Mouse (Mus musculus): ENCODE results near the gene Rpl18.

Gene Rpl18

DNA sequence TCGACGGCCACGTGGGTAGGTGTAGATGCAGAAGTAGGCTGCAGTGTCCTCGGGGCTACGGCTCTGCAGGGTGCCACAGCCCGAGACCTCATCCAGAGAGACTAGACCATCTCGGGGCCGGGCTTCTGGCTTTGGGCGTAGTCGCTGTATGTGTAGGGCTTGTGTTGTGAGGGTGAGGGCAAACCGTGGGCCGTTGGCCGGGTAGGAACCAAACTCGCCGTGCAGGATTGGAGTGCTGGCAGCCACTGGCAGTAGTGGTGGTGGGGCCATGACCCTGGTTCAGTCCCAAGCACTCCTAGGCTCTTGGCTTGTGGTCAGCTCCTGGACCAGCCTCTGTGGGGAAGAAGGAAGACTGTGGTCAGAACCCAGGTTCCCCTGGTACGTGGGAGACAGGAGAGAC, 1.9 kb upstream of the Rpl18 start:
- no peak for DNase-seq (ENCODE audit: low spot score in 2 of 2)

DNA sequence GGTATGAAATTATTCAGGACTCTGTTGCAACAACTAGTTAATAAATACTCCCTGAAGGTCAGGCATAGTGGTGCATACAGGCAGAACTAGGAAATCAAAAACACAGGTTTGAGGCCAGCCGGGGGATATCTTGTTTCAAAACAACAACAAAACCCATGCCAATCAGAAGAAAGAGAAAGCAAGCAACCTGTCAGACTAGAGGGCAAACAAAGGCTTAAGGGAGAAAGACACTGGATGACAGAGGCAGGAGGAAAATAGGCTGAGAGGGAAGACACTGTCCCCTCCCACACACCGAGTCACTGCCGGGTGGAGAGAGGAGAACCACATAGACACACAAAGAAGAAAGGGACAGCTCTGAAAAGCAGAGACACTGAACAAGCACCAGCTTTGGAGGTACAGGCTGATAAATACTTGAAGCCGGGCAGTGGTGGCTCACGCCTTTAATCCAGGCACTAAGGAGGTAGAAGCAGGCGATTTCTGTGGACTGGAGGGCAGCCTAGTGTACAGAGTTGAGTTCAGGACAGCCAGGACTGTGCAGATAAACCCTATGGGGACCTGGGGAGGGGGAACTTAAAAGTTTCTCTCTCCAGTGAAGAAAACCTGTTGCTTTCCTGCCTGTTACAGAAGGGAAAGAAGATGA, 1.3 kb upstream of the Rpl18 start:
- no peak for DNase-seq (ENCODE audit: low spot score in 2 of 2)

DNA sequence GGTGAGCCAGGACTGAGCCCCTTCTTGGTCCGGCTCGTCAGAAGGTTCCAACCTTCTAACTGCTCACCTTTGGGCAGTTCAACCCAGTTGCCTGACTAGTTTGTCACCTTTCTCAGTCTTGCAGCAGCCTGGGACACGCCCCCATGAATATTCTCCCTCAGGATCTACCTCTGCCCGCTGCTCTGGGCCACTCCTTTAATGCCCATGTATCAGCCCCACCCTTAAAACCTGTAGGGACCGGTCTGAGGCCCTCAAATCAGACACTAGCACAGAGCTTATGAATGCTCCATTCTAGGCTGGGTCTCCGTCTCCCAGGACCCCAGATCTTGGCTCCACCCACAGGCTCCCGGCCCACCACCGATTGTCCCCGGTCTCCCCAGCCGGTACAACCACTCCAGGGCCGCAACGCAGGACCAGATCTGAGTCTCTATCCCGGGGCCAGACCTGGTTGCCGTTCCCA, 597 bp upstream of the Rpl18 start:
- DNase-seq (ENCODE audit: low spot score in 2 of 2), result no peak

DNA sequence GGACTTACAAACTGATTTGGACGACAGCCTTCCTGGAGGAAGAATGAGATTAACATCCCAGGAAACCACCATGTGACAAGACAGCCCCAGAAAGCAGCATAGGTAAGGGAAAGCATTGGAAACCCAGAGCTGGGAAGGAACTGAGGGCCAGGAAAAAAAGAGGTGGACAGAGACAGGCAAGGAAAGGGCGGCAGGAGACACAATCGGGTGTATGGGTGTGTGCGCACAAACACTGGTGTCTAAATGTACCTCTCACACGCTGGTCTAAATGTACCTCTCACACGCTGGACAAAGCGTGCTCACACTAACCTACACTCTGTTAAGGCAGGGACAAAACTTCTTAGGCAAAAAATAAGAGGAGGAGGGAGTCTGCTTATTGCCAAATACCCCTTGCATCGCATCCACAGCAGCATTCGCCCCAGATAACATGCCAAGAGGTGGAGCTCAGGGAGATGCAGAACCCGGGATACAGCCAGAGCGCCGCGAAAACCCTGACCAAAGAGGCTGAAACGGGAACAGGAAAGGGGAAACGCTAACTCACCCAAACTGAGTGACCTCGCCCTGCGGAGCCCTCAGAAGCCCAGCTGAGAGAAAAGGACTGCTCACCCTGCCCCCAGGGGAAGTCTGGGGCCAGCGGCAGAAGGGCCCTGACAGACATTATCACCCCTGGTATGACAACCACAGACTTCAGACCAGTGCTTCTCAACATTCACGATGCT, 643 bp downstream of the Rpl18 start:
- DNase-seq (ENCODE audit: low spot score in 2 of 2), result peak in 1 of 2 experiments; percentile 51

DNA sequence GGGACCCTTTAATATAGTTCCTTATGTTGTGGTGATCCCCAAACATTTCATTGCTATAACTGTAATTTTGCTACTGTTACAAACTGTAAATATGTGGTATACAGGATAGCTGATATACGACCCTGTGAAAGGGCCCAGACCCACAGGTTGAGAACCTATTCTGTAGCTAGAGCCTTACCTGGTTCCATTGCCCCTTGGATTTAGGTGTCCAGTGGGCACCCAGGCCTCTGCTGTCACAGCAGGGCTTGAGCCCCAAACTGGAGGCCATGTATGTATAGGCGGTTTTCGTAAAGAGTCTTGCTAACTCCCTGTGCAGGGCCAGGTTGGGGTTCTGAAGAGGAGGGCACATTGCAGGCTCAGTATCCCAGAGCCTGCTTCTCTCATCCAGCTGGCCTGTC, 1.2 kb downstream of the Rpl18 start:
- DNase-seq (ENCODE audit: low spot score in 2 of 2), result no peak

DNA sequence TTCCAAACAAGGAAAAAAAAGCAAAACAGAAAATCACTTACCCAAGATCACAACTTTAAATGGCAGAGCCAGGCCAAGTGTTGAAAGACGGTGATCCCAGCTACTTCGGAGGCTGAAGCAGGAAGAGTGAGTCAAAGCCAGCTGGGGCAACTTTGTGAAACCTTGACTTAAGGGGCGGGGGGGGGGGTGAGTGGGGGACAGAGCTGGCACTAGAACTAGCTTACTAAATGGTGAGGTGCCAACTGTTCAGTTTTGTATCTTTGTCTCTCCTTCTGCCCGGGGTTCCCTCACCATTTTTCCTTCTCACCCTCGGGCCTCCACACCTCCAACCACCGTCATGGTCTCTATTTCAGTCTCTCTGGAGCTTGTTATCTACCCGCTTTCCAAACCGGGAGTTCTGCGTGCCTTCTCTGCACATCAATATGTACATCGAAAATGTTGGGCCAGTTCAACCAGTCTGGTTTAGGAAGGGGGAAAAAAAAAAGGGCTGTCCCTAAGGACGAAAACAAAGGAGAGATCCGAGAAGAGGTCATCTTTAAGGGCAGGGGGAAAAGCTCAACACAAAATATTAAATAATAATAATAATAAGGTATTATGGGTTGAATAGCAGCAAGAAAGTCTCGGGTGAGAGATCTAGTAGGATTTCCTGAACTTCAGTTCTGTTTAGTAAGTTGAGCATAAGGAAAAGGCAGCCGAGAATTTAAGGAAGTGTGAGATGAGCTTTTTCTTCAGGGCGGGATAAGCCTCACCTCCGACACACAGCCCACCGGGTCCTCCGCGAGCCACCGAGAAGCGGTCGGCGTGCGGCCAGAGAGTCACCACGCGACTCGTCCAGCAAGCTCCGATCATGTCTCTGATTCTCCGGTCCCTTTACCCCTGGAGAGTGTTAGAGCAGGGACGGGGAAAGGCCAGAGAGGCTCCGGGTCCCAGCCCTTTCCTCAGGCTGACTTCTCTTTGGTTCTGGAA, 2.0 kb downstream of the Rpl18 start:
- no peak for DNase-seq (ENCODE audit: low spot score in 2 of 2)

DNA sequence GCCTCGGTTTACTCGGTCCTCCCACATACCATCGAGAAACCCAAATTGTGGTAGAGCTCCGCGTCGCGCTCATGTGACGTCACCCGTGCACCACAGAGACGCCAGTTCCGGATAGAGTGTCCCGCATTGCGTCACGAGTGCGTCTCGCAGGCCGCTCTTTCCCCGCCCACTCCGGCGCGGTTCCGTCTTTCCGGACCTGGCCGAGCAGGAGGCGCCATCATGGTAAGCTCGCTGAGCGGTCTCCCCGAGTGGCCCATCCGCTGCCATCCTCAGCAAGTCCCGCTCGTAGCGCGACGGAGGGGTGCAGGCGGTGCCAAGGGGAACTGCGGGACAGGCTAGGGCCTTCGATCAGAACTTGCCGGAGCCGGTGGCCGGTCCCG, 2.7 kb downstream of the Rpl18 start, which contains the start of gene Sphk2:
Sphk2 (minus strand) TSS at position 85 of the 380 bp plus-strand sequence.
- peak; percentile 94 to 97 for DNase-seq (ENCODE audit: low spot score in 2 of 2)

DNA sequence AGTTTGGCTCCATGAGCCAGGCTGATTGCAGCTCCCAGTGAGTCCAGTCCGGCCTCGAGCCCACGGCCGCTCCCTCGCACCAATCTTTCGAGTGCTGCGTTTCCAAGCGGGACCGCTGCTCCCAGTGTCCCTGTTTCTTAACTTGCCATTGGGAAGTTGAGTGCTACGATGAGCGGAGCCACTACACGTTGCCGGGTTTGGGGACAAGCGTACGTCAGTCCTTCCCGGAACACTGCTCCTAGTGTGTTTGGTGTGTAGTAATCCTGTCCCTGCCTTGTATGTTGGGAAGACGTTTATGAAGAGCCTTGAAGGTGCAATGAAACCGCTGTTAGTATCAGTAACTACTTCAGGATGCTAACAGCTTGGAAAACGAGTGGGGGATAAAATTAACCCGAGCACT, 3.1 kb downstream of the Rpl18 start:
- DNase-seq (ENCODE audit: low spot score in 2 of 2), result no peak

DNA sequence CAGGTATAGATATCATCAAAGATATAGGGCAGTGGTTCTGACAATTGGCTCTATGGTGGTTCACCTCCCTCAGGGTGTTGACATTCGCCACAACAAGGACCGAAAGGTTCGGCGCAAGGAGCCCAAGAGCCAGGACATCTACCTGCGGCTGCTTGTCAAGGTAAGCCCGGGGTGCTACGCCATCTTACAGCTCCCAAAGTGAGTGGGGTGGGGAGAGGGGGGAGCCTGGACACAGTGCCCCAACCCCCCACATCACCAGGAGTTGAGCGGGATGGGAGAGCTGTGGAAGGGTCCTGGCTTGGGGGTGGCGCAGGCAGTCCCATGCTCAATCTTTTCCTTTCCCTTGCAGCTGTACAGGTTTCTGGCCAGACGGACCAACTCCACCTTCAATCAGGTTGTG, 3.9 kb downstream of the Rpl18 start:
- no peak for DNase-seq (ENCODE audit: low spot score in 2 of 2)

DNA sequence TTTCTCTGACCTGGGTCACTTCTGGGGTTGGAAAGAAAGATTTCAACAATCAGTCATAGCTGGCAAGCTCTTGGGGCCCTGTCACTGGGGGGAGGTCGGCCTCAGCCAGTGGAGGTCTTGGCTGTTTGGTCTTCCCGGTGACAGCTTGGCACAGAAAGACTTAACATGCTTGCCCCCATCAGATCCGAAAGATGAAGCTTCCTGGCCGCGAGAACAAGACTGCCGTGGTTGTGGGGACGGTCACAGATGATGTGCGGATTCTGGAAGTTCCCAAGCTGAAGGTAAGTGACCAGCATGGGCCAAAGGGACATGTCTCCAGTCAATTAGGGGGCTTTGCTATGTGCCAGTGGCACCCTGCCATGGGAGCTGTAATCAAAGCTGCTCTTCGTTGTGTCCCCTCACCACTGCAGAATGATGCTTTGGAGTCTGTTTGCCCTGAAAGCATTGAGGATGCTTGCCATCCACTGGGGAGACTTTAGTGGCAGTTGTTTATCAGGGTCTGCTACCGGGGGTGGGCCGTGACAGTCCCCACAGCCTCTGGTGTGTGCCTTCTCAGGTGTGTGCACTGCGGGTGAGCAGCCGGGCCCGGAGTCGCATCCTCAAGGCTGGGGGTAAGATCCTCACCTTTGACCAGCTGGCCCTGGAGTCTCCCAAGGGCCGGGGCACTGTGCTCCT, 4.6 kb downstream of the Rpl18 start:
- no peak for DNase-seq (ENCODE audit: low spot score in 2 of 2)

DNA sequence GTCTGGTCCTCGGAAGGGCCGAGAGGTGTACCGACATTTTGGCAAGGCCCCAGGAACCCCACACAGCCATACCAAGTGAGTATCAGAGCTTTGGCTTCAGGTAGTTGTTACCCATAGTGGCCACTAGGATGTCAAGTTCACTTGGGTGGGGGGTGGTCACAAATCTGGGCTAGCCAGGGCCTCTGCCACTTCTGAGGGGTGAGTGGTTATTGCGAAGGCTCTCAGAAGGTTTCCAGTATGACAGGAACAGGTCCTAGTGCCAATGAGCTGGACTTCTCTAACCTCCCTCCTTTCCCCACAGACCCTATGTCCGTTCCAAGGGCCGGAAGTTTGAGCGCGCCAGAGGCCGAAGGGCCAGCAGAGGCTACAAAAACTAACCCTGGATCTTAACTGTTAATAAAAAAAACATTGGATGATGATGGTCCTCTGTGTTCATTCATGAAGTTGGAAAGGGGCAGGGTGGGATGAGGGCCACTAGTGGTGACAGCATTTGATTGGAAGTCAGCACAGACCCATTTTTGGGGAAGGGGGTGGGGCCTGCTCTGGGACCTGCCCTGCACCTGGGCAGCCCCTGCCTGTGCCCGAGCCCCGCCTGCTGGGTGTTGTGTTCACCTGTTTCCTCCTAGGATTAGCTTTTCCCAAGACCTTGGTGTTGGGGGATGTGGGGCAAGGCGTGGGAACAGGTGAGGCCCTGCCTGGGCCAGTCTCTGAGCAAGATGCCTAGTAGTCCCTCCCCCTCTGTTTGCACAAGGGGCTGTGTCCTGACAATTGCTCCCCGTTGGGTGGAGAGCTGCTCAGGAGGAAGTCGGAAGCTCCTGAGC, 5.4 kb downstream of the Rpl18 start, which contains the start of gene Fam83e:
Fam83e (plus strand) TSS at position 800 of the 821 bp plus-strand sequence.
- no peak for DNase-seq (ENCODE audit: low spot score in 2 of 2)

DNA sequence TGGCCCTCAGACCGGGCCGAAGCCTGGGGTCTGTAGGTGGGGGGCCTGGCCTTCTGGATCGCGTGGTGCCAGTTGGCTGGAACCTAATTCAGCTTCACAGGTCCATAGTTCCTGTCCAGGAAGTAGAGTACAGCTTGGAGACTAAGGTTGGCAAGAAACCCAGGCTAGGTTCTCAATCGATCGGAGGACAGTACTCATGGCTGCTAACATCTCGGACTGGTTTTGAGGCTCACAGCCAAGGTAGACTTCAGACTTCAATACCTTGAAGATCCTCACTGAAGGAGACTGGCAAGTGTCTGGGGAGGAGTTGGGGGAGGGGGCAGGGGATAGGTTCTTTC, 5.9 kb downstream of the Rpl18 start:
- no peak for DNase-seq (ENCODE audit: low spot score in 2 of 2)

DNA sequence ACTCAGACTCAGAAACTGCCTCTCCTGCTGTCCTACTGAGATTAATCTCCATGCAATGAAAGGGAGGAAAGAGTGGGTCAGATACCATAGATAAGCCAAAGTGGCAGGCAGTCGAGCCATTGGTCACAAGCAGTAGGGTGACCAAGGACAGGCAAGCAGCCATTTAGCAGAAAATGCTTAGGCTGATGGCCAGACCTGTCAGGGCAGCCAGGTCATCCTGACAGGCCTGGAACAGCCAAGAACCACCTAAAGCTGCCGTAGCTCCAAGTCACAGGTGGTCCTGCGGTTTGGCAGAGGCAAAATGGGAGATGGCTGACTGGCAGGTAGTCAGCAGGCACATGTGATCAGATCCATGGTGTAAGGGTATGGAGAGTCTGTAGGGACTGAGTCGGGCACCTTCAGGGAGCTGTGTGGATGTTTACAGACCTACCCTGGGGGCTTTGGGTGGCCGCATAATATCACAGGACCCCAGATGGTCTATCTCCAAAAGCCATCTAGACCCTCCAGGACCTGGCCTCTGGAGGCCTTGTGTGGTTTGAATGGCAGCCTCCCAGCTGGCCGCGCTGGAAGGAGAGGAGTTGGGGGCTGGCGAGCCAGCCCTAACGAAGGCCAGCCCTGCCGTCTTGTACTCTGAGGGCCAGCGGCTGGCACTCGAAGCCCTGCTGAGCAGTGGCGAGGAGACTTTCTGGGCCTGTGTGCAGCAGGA, 6.5 kb downstream of the Rpl18 start:
- no peak for DNase-seq (ENCODE audit: low spot score in 2 of 2)

DNA sequence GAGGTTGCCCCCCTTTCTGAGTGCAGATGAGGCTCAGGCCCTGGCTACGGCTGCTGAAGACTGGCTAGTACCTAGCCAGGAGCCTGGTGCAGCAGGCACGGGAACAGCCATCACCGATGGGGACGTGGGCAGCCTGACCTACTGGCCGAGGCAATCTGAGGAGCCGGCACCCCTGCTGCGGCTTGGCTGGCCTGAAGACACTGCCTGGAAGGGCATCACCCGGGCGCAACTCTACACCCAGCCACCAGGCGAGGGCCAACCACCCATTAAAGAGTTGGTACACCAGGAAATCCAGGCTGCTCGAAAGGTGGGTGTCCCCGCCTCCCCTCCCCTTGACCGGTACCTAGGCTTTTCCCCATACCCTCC, 7.1 kb downstream of the Rpl18 start:
- DNase-seq (ENCODE audit: low spot score in 2 of 2), result peak in 1 of 2 experiments; percentile 1

DNA sequence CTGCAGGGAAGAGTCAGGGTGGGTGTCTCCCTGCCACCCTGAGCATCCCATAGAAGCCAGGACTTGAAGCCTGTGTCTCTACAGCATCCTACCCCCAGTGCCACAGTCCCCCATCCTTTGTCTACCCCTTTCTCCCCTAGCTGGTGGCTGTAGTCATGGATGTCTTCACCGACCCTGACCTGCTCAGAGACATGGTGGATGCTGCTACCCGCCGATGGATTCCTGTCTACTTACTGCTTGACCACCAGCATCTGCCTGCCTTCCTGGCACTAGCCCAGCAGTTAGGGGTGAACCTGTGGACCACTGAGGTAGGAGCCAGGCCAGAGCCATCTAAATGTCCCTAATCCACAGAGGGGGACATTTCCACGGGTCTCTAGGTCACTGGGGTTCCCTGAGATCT, 8.0 kb downstream of the Rpl18 start:
- no peak for DNase-seq (ENCODE audit: low spot score in 2 of 2)

DNA sequence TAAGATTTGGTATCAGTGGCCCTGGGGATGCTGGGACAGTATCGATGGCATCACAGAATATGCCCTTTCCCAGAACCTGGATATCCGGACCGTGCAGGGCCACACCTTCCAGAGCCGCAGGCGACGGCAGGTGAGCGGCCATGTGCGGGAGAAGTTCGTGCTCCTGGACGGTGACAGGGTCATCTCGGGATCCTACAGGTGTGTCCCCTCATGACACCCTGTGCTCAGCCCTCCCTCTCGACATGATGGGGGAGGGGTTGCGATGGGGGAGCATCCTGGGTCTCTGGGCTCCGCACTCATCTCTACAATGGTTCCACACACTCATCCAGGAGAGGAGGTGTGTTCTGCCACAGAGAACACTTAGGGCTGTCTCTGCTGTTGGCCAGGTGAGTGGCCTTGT, 8.5 kb downstream of the Rpl18 start:
- DNase-seq (ENCODE audit: low spot score in 2 of 2), result peak in 1 of 2 experiments; percentile 0

DNA sequence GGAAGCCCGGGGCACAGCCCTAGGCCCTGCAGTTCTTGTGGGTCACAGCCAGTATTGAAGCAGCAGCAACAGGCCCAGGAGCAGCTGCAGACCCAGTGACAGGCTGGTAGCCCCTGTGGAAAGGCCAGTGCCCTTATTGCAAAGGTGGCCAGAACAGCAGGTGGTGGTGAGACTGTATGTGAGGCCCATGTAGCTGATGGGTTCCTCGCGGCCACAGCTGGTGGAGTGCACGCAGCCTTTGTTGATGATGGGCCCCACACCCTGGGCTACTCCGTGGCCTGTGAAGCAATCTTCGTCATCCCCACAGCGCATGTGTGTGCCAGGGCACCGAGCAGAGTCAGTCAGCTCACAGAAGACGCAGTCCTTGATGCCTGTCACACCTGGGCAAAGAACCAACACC, 9.9 kb downstream of the Rpl18 start:
- DNase-seq (ENCODE audit: low spot score in 2 of 2), result no peak

DNA sequence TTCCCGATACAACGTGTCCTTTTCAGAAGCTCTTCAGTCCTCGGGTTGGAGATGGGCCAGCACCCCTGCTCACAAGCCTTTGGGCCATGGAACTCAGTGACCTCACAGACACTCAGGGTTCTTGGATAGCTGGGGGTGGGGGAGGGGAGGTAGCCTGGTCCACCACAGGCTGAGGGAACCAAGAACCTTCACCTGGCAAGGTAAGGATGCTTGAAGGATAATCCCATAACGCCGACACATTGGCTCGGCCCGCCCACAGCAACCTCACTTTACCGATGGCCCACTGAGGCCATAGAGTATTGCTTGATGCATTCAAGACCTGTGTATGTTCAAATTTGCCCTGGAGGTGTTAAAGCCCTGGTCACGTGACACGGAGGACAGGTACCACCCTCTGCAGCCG, 10.5 kb downstream of the Rpl18 start, which contains the start of gene Spaca4:
Spaca4 (minus strand) TSS at position 101 of the 400 bp plus-strand sequence.
- no peak for DNase-seq (ENCODE audit: low spot score in 2 of 2)

DNA sequence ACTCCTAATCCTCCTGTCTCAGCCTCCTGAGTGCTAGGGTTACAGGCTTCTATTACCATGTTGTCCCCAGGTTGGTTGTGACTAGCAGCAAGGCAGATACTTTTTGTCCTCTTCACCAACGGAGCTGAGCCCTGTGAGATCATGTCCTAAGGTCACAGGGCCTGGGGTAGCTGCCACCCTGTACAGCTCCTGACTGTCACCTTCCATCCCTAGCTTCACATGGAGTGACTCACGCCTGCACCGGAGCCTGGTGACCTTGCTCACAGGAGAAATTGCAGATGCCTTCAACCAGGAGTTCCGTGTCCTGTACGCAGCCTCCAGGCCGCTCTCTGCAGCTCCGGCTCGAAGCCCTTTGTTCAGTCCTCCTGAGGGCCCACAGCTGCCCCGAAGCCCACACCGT, 11.2 kb downstream of the Rpl18 start:
- DNase-seq (ENCODE audit: low spot score in 2 of 2), result peak in 1 of 2 experiments; percentile 0

DNA sequence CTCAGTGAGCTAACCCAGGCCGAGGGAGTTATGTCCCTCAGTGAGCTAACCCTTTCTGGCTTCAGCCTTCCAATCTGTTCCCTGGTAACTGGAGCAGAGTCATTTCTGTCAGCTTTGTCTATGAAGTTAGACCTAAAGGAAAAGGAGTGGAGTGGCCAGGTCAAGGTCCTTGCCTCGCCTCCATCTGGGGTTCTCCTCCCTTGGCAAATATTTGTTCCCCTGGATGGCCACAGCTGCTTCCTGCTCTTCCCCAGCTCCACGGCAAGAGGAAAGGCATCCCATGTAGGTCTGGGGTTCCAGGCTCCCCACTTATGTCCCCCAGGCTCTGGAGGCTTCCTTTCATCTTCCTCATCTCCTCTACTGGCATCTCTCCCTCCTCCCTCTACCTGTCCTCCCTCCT, 12.4 kb downstream of the Rpl18 start:
- no peak for DNase-seq (ENCODE audit: low spot score in 2 of 2)

Measured in spleen, postnatal 36 days (tissue).